Mouse (Mus musculus): ENCODE data around the gene Lrrc17.
"Not testable (repeated sequence)": the region's sequence is repeated elsewhere in the genome, so short reads cannot be mapped to it uniquely, and the experiment has no call there.

DNA sequence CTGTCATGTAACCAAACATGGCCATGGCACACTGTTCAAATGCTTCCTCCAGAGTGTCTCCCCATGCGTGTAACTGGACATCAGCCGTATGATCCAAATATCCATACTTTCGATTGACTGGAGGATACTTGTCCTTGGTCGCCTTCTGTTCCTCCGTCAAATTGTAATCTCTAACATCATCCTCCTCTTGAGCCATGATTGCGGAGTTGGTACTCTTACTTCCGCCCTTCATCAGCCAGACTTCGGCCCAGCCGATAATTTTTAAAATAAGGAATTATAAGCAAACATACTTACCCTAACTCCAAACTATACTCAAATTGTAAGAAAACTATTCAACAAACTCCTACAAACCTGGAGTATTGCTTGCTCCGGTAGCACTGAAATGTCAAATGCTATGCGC is 70.9 kb downstream of the Lrrc17 start:
- not testable (repeated sequence) for TF ChIP-seq TCF3 (IDR thresholded peaks at IDR 0.05; ENCODE audit: insufficient read length, low read depth); TCF12 (IDR thresholded peaks at IDR 0.05; ENCODE audit: insufficient read depth, poor library complexity, severe bottlenecking); REST (IDR thresholded peaks at IDR 0.05; ENCODE audit: insufficient read depth, insufficient read length); POLR2A (IDR thresholded peaks at IDR 0.05; ENCODE audit: insufficient read length, low read depth); MAX (IDR thresholded peaks at IDR 0.05; ENCODE audit: low read depth); E2F4 (IDR thresholded peaks at IDR 0.05; ENCODE audit: insufficient read depth)

Measured in myocyte (in vitro differentiated cells).